Mouse (Mus musculus): Measurements from ENCODE around the gene Slc31a2.
"Not testable (repeated sequence)": the region's sequence is repeated elsewhere in the genome, so short reads cannot be mapped to it uniquely, and the experiment has no call there.

Gene Slc31a2

GRCm38 (mm10) chr4:62262276-62262675 is at the start of gene Slc31a2:
Gene Slc31a2 (plus strand): TSS chr4:62262562.
- DNase-seq (ENCODE audit: low spot score in 2 of 2), result no peak

GRCm38 (mm10) chr4:62213490-62213889 is 48.9 kb upstream of the Slc31a2 start:
- no peak for DNase-seq (ENCODE audit: low spot score in 2 of 2)

DNA sequence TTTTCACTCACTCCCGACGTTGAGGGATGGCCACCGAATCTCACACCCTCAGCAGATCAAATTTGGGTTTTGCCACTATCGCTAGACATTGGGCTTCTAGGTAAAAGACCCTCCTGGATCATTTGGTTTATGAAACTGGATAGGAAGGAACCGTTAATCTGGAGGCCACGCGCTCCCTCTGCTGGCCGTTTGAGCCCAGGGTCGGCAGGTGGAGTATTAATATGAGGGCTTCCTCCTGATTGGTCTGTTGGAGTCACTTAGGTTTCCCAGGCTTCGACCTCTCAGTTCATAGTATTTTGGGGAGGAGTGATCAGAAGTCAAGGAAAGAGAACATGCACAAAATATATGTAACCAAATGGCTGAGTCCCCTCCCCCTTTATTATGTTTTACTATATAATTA is 34.0 kb upstream of the Slc31a2 start:
- DNase-seq (ENCODE audit: low spot score in 2 of 2), result no peak

DNA sequence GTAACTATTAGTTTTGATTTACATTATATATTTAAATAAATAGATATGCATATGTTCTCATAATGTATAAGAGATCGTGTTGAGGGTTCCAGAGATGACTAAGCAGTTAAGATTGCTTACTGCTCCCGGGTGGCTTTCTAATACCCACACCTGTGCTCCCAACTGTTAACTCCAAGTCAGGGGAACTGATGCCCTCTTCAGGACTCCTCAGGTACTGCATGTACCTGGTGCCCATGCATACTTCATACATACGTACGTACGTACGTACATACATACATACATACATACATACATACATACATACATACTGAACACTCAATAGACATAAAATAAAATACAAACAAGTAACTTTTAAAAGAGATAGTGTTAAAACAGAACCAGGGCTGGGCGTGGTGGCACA is 32.9 kb upstream of the Slc31a2 start:
- DNase-seq (ENCODE audit: low spot score in 2 of 2), result no peak

DNA sequence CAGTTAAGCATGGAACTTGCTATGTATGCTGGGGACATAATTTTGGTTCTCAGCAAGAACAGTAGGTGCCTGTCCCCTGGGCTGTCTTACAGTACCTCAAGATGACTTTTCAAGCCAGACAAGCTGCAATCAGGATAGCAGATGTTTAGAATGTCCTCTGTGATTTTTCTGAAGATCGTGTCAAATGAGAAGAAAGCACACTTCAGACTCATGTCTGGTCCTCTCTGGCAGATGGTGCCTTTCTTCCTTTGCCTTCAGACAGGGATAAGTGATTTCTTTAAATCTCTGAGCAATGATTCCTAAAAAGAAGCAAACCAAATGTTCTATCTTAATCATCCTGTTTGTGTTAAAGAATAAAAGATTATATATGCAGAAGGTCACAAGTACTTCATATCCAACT is 32.2 kb upstream of the Slc31a2 start:
- no peak for DNase-seq (ENCODE audit: low spot score in 2 of 2)

DNA sequence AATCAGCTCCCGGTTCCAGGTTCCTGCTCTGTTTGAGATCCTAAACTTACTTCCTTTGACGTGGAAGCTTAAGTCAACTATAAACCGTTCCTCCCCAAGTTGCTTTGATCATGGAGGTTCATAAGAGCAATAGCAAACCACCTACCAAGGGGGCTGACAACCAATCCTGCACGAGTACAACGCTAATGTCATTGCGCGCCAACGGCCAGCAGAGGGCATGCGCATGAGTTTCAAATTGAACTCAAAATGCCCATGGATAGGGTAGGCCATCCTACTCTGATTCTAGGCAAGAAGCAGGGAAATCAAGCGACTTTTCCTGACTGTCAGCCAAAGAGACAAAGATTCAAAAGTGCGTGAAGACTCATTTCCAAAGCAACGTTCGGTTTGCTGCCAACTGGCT is 31.6 kb upstream of the Slc31a2 start, which contains the start of gene Zfp37:
TSS of gene Zfp37 (minus strand) at position 279 of the 400 bp plus-strand sequence.
- DNase-seq (ENCODE audit: low spot score in 2 of 2), result no peak

- DNase-seq (ENCODE audit: low spot score in 2 of 2), result no peak
These were observed 21.8 kb upstream of the Slc31a2 start for GRCm38 (mm10) chr4:62240586-62240985.

DNA sequence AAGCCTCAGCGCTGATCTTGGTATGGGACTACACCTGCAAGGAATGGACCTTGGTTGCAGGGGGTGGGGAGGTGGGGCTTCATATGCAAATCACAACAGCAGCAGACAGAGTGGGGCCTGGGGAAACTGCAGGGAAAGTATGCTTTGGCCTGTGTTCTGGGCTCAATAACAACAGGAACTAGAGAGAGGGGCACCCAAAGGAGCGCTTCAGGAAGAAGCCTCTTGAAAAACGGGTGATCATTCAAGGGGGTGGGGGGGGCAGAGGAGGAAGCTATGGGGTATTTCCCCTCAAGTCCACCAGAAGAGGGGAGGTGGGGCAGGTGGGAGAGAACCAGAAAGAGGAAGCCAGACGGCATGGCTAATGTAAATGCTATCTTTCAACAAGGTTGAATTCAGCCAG is 14.0 kb upstream of the Slc31a2 start:
- peak in 1 of 2 experiments; percentile 33 for DNase-seq (ENCODE audit: low spot score in 2 of 2)

GRCm38 (mm10) chr4:62250896-62251544 is 11.3 kb upstream of the Slc31a2 start:
- no peak for DNase-seq (ENCODE audit: low spot score in 2 of 2)

GRCm38 (mm10) chr4:62251776-62252175 is 10.6 kb upstream of the Slc31a2 start:
- no peak for DNase-seq (ENCODE audit: low spot score in 2 of 2)

- no peak for DNase-seq (ENCODE audit: low spot score in 2 of 2)
These were observed 7.8 kb upstream of the Slc31a2 start for GRCm38 (mm10) chr4:62254551-62254950.

DNA sequence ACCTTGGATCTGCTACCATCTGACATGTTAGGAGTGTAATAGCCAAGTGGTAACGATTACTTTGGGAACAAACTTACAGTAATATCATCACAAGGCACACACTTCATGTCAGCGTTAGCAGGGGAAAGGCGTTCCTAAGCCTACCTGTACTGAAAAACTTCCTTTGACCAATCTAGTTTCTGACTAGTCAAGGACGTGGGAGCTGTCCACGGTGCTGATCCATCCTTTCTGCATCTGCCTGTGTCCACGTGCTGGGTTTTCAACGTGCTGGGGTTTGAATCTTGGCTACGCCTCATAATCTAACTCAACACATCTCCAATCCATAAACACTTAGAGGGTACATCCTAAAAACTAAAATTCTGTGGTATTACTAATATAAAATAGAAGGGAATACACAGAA is 5.4 kb upstream of the Slc31a2 start:
- DNase-seq (ENCODE audit: low spot score in 2 of 2), result no peak

DNA sequence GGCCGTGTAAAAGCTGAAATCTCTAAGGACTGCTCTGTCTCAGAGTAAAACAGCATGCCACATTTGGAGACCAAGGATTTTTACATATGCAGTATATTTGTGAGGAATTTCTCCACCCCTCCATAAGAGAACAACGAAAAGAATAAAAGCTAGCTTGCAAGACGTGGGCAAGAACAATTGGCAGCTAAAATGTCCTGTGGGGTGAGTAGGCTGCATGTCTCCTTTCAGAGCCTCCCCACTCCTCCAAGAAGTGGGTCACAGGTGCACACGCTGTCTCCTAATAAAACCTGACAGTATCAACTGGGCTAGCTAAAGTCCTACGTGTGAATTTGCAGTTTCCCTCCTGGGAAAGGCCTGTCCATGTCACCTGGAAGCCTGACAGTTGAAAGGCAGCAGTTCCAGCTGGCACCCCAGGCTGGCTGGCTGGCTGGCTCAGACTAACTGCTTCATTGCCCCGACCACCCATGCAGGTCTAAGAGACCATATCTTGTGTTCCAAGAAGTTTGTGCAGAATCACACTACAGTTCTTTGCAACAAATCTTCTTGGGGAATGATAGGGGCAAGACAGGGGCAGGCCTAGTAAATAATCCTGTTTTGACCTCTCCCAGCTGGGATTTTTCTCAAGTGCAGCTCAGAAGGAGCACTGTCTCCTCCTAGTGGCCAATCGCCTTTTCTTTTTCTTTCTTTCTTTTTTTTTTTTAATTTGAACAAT is 927 bp downstream of the Slc31a2 start:
- no peak for DNase-seq (ENCODE audit: low spot score in 2 of 2)

DNA sequence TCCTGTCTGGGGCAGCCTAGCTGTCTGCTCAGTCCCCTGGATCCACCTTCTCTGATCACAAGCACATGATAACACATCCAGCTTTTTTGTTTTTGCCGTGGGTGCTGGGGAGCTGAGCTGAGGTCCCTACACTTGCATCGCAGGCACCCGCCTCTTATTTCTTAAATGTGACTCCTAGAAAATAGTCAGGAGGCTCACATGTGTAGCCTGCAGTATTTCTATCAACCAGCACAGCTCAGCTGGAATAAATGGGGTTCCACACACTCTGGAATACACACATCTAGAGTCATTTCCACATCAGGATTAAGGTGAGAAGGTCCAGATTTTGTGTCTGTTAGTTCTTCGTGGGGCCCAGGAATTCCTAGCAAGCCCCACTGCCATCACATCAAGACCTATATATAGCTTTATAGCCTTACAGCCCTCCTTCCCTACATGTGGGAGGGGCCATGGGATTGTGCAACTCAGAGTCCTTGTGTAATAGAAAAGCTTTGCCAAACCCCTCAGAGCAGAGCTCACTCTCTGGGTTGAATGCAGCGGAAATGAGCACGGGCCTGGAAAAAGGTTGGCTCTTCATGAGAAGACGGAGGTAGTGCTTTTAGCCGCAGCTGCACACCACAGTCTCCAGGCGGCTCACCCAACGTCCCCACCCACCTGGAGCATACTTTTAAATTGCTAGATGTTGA is 2.9 kb downstream of the Slc31a2 start:
- no peak for DNase-seq (ENCODE audit: low spot score in 2 of 2)

GRCm38 (mm10) chr4:62266016-62266415 is 3.7 kb downstream of the Slc31a2 start:
- DNase-seq (ENCODE audit: low spot score in 2 of 2), result not testable (repeated sequence)

GRCm38 (mm10) chr4:62267101-62267500 is 4.7 kb downstream of the Slc31a2 start:
- DNase-seq (ENCODE audit: low spot score in 2 of 2), result no peak

- DNase-seq (ENCODE audit: low spot score in 2 of 2), result no peak
These were observed 10.3 kb downstream of the Slc31a2 start for GRCm38 (mm10) chr4:62272696-62273095.

DNA sequence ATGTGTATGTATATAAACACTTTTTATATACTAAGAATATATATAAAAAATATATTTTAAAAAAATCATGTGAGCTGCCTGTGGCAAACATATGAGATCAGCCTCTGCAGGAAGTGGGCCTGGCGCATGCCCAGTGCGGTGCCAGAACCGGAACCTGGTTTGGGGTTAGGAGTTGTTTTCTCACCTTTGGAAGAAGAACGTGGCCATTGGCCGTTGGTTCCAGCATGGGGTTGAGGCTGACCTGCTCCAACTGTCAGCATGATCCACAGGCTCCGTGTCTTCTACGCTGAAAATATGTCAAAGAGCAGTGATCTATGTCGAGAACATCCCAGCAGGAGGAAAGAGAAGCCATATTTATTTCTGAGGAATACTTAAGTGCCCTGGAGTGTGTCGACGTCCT is 11.6 kb downstream of the Slc31a2 start:
- DNase-seq (ENCODE audit: low spot score in 2 of 2), result no peak

GRCm38 (mm10) chr4:62274841-62275536 is 12.6 kb downstream of the Slc31a2 start:
- DNase-seq (ENCODE audit: low spot score in 2 of 2), result no peak

- no peak for DNase-seq (ENCODE audit: low spot score in 2 of 2)
These were observed 14.3 kb downstream of the Slc31a2 start for GRCm38 (mm10) chr4:62276642-62277041.

DNA sequence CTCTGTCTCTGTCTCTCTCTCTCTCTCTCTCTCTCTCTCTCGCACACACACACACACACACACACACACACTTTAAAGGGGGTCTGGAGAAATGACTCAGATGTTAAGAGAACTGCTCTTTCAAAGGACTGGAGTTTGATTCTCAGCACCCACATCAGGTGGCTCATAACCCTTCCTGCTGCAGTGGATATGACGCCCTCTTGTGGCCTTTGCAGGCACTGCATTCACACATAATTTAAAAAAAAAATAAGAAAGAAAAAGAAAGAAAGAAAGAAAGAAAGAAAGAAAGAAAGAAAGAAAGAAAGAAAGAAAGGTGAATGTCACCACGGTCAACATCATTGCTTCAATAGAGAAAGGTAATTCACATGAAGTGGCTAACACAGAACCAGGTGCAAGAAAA is 14.9 kb downstream of the Slc31a2 start:
- DNase-seq (ENCODE audit: low spot score in 2 of 2), result no peak

DNA sequence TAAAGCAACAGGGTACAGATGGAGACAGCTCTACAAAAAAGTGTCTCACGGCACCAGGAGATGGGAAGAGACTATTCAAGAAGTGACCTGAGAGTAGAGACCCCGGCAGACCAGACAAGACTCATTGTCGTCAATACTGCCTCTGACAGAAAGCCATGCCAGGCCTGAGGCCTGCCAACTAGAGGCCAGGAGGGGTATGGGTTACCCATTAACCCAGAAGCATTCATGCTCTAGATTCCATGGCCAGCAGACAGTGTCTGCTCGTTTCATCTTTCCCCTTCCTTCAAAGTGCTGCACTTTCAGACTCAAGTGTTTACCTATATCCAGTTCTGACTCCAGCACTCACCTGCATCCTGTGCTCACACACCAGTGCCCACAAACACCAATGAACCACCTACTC is 15.7 kb downstream of the Slc31a2 start:
- DNase-seq (ENCODE audit: low spot score in 2 of 2), result no peak

All from natural killer cell, adult 2 months (primary cell).